Mouse (Mus musculus) heart, postnatal 0 days (tissue): ENCODE results near the gene 9930104L06Rik. TPM values are rescaled to one million over a fixed set of nuclear protein-coding genes. Genes with fewer than 3 reads are reported as not detected.
"Not testable (repeated sequence)": the region's sequence is repeated elsewhere in the genome, so short reads cannot be mapped to it uniquely, and the experiment has no call there.

Experiments used
- ATAC-seq: fragments of 200-750 bp; cut with Nextera tagmentation; 2 replicates; pipeline ENCODE4 v1.8.0; 2017; ENCODE audit warnings: low read depth, moderate number of reproducible peaks, moderate library complexity; ENCODE audit not compliant: insufficient read depth
- DNase-seq: peaks from one replicate; pipeline ENCODE4 v3.0.0-alpha.2; 2016; ENCODE audit warnings: low spot score
- H3K27ac ChIP-seq: fragments of 300-500 bp; sonication (generic); 2 replicates; pipeline ENCODE4 v1.5.1; 2014; ENCODE audit warnings: low read depth, mild to moderate bottlenecking
- H3K27me3 ChIP-seq: fragments of 300-500 bp; sonication (generic); 2 replicates; pipeline ENCODE4 v1.6.1; 2014; ENCODE audit warnings: low read length, mixed read lengths; ENCODE audit not compliant: control insufficient read depth, insufficient read depth
- H3K36me3 ChIP-seq: fragments of 300-500 bp; sonication (generic); replicated peaks from 2 replicates; pipeline ENCODE4 v1.6.1; 2014; ENCODE audit warnings: low read length, mixed read lengths; ENCODE audit not compliant: control insufficient read depth, insufficient read depth
- H3K4me1 ChIP-seq: fragments of 300-500 bp; sonication (generic); 2 replicates; pipeline ENCODE4 v1.6.1; 2014; ENCODE audit warnings: antibody characterized with exemption; ENCODE audit not compliant: control insufficient read depth, insufficient read depth
- H3K4me2 ChIP-seq: fragments of 300-500 bp; sonication (generic); 2 replicates; pipeline ENCODE4 v1.6.1; 2014; ENCODE audit warnings: low read depth, mild to moderate bottlenecking, low read length, moderate library complexity
- H3K4me3 ChIP-seq: fragments of 300-500 bp; sonication (generic); 2 replicates; pipeline ENCODE4 v1.5.1; 2014; ENCODE audit warnings: low read depth, low read length
- H3K9ac ChIP-seq: fragments of 300-500 bp; sonication (generic); replicated peaks from 2 replicates; pipeline ENCODE4 v1.6.1; 2014; ENCODE audit warnings: low read depth, low read length, mixed read lengths
- H3K9me3 ChIP-seq: fragments of 300-500 bp; sonication (generic); replicated peaks from 2 replicates; pipeline ENCODE4 v1.6.1; 2016; ENCODE audit warnings: low read length; ENCODE audit not compliant: control insufficient read depth
- CTCF ChIP-seq: IDR thresholded peaks from 2 replicates; pipeline ENCODE4 v1.5.1; 2016; ENCODE audit warnings: antibody characterized with exemption, control low read depth, low read depth
- EP300 ChIP-seq: IDR thresholded peaks from 2 replicates; pipeline ENCODE4 v1.6.1; 2016; ENCODE audit warnings: antibody characterized with exemption, low read depth
- WGBS: fragments of 180-500 bp; shearing (Covaris S2); extraction: QIAGEN DNeasy Blood & Tissue Kit; methylation state at CpG from one replicate; pipeline ENCODE4 v1.1.7; 2014; 5-methylcytosine and 5-hydroxymethylcytosine counted together
- polyA plus RNA-seq: library from polyadenylated mRNA; unstranded; fragments of >200 nt; fragmentation: Nextera tagmentation; extraction: Ambion mirVana; gene quantifications from 2 replicates; pipeline ENCODE4 v1.2.1, GENCODE M21; 2015
- total RNA-seq: library from RNA; depleted of rRNA; stranded (reverse); fragments of >200 nt; gene quantifications from 2 replicates; pipeline ENCODE4 v1.2.3, GENCODE M21; 2014; ENCODE audit warnings: low replicate concordance

9930104L06Rik gene
- total and polyA plus RNA-seq, 2 experiments from 2014 or later: 7.1 to 18.7 TPM

- Histone ChIP-seq H3K27ac (no peak overlapping the region), H3K4me2 (no peak overlapping the region), H3K36me3 (peaks cover 79% of the 10 kb centered on the region), H3K27me3 (no peaks in the 10 kb centered on the region), H3K4me1 (no peaks in the 10 kb centered on the region), H3K9ac (no peak overlapping the region), H3K9me3 (no peaks in the 10 kb centered on the region), H3K4me3 (no peak overlapping the region)
- TF ChIP-seq CTCF (no peak), EP300 (no peak)
- DNase-seq: no peak
- ATAC-seq: no peak
- whole genome bisulfite sequencing: 88% methylated on average over 5 of the region's 5 CpGs
These were observed 8.7 kb upstream of the 9930104L06Rik start for GRCm38 (mm10) chr4:124928102-124928501.

DNA sequence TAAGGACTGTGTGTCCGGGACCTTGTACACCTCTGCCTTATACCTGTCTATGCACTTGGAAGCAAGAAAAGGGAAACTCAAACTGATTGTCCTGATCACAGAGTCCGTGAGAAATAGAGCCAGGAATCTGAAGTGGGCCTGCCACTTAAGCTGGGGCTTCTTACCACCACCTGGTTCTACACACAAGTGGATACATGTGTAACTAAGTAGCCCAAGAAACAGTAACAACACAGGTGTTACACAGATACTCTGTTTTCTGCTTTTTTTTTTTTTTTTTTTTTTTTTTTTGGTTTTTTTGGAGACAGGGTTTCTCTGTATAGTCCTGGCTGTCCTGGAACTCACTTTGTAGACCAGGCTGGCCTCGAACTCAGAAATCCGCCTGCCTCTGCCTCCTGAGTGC lies 2.4 kb downstream of the 9930104L06Rik start, which contains the start of gene Cdca8:
Cdca8 (minus strand) TSS at position 101 of the 400 bp plus-strand sequence.
- not testable (repeated sequence) for H3K4me1 ChIP-seq, DNase-seq, H3K4me2 ChIP-seq, H3K27ac ChIP-seq, H3K27me3 ChIP-seq, H3K4me3 ChIP-seq, H3K9me3 ChIP-seq, ATAC-seq, H3K9ac ChIP-seq
- WGBS: 83% methylated on average over 4 of the region's 4 CpGs
- H3K36me3 ChIP-seq: peaks cover 23% of the 10 kb centered on the region

GRCm38 (mm10) chr4:124943022-124943421 lies 6.2 kb downstream of the 9930104L06Rik start:
- Histone ChIP-seq H3K4me2 (no peak overlapping the region), H3K27ac (no peak overlapping the region), H3K4me1 (no peaks in the 10 kb centered on the region), H3K9ac (no peak overlapping the region), H3K27me3 (no peaks in the 10 kb centered on the region), H3K36me3 (peaks cover 23% of the 10 kb centered on the region), H3K9me3 (no peaks in the 10 kb centered on the region), H3K4me3 (no peak overlapping the region)
- TF ChIP-seq EP300: no peak
- TF ChIP-seq CTCF: peak; percentile 95
- DNase-seq (peak; percentile 59), ATAC-seq (peak; percentile 33)
- 10% methylated on average over 4 of the region's 4 CpGs for WGBS

- 67% methylated on average over 5 of the region's 5 CpGs for WGBS
- no peak overlapping the region for H3K9ac ChIP-seq
- ATAC-seq (no peak), DNase-seq (no peak)
- H3K4me2 ChIP-seq: no peak overlapping the region
- H3K4me1 ChIP-seq: no peaks in the 10 kb centered on the region
- no peak overlapping the region for H3K27ac ChIP-seq
- H3K4me3 ChIP-seq: no peak overlapping the region
- no peaks in the 10 kb centered on the region for H3K27me3 ChIP-seq
- TF ChIP-seq EP300: no peak
- no peak for TF ChIP-seq CTCF
- H3K9me3 ChIP-seq: no peaks in the 10 kb centered on the region
- H3K36me3 ChIP-seq: peaks cover 16% of the 10 kb centered on the region
These were observed 6.9 kb downstream of the 9930104L06Rik start for GRCm38 (mm10) chr4:124943781-124944180.

DNA sequence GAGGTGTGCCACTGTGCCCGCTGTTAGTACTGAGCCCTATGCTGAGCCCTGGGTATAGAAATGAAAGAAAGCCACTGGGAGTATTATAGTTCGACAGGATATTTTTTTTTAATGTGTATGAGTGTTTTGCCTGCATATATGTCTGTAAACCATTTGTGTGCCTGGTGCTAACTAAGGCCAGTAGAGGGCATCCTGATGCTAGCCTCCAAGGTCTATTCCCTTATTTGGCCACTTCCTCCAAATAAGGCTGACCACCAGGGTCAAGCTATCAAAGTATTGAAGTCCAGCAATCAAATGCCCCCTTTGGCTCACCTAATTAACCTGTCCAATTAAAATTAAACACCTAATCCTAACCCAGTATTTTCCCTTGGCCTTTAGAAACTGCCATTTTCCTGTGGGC lies 8.1 kb downstream of the 9930104L06Rik start:
- peak; percentile 6 for DNase-seq
- peaks cover 11% of the 10 kb centered on the region; the same call in 1 of the 2 replicates for H3K36me3 ChIP-seq
- H3K4me1 ChIP-seq: no peaks in the 10 kb centered on the region
- TF ChIP-seq CTCF (peak; percentile 38), EP300 (no peak)
- WGBS: 66% methylated on average over 2 of the region's 2 CpGs
- H3K9me3 ChIP-seq: no peaks in the 10 kb centered on the region
- H3K4me3 ChIP-seq: no peak overlapping the region
- no peaks in the 10 kb centered on the region for H3K27me3 ChIP-seq
- no peak overlapping the region for H3K27ac ChIP-seq
- no peak overlapping the region for H3K4me2 ChIP-seq
- no peak overlapping the region for H3K9ac ChIP-seq
- ATAC-seq: no peak

- ATAC-seq: no peak
These were observed 12.6 kb downstream of the 9930104L06Rik start for GRCm38 (mm10) chr4:124949488-124949887.

More at GRCm38 (mm10) chr4:124949488-124949887, 12.6 kb downstream of the 9930104L06Rik start:
- Histone ChIP-seq H3K27me3 (no peaks in the 10 kb centered on the region), H3K27ac (no peak overlapping the region), H3K9me3 (no peaks in the 10 kb centered on the region), H3K4me3 (no peak overlapping the region), H3K4me2 (no peak overlapping the region), H3K4me1 (no peaks in the 10 kb centered on the region), H3K36me3 (no peaks in the 10 kb centered on the region), H3K9ac (no peak overlapping the region)
- TF ChIP-seq CTCF: no peak
- TF ChIP-seq EP300: no peak
- 60% methylated on average over 3 of the region's 3 CpGs for WGBS
- DNase-seq: no peak
